Mouse (Mus musculus) olfactory bulb, adult 2 months (tissue): ENCODE data around the gene Cfap70.

Experiments used
- CTCF ChIP-seq: fragments of 200-500 bp; IDR thresholded peaks from 2 replicates; pipeline ENCODE4 v1.5.1; 2012; ENCODE audit warnings: low read depth, mild to moderate bottlenecking, low read length, moderate library complexity; ENCODE audit not compliant: insufficient read depth
- POLR2A ChIP-seq: fragments of 200-500 bp; IDR thresholded peaks from 2 replicates; pipeline ENCODE4 v1.6.1; 2012; ENCODE audit warnings: mild to moderate bottlenecking, low read depth, low read length, moderate library complexity; ENCODE audit not compliant: insufficient read depth

DNA sequence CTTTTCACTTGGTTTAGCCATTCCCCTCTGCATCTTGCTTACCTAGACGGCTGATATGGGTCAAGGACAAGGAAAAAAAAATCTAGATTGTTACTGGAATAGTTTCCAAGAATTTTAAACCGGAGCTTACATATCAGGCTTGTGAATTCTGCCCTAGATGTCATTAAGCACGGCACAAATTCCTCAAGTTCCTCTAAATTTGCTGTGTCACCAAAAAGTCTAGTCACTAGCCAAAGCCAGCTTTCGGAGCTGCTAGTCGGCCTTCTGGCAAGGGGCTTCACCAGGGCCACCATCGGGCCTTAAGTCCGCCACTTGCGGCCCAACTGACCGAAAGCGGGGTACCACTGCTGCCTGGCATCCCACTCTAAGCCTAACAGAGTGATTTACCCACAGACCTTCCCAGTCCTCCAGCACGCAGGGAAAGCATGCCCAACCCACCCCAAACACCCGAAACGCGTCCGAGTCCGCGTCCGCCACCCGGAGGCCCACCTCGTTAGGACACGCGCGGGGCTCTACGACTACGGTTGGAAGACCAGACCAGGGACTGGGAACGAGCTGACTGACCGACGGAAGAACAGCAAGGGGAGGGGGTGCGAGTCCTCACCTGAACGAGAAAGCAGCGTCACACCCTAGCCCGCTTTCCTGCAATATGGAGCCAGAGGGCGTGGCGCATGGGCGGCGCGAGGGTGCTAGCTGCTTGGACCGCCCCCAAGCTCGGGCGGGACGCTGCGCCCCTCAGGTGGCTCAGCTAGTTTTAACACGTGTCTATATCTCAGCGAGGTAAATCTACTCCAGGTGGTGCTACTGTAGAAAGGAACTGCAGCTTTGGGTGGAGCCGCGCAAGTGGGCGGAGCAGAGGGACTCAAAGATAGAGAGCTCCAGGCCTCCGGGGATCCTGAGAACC is 27.5 kb upstream of the Cfap70 start, which contains the start of gene Anxa7:
- peak; percentile 23; the same call in 1 of the 2 replicates for TF ChIP-seq POLR2A
- no peak for TF ChIP-seq CTCF
